Mouse (Mus musculus) liver, adult 2 months (tissue): ENCODE measurements at regions not wholly inside any gene's neighbourhood (a gene's known extent, or its start where the extent isn't known, plus 50 kb on each side); places are given as distances from the start of the nearest gene placed in this dataset.

Experiments used
- DNase-seq: peaks from one replicate; pipeline ENCODE4 v3.0.0-alpha.2; 2011; ENCODE audit warnings: low read depth, low spot score; ENCODE audit errors: extremely low read depth
- H3K27ac ChIP-seq: fragments of 200-500 bp; replicated peaks from 2 replicates; pipeline ENCODE4 v1.5.1; 2012; ENCODE audit warnings: low read depth, mild to moderate bottlenecking, control low read depth, inconsistent platforms, low read length; ENCODE audit not compliant: insufficient read depth
- H3K27me3 ChIP-seq: fragments of 200-500 bp; 2 replicates; pipeline ENCODE4 v1.6.1; 2012; ENCODE audit warnings: mild to moderate bottlenecking, moderate library complexity, low read length, inconsistent platforms; ENCODE audit not compliant: control insufficient read depth, insufficient read depth
- H3K36me3 ChIP-seq: fragments of 200-500 bp; 2 replicates; pipeline ENCODE4 v1.6.1; 2012; ENCODE audit warnings: low read length, inconsistent platforms; ENCODE audit not compliant: control insufficient read depth, insufficient read depth
- H3K4me1 ChIP-seq: fragments of 200-500 bp; 2 replicates; pipeline ENCODE4 v1.6.1; 2011; ENCODE audit warnings: low read length; ENCODE audit not compliant: control insufficient read depth, insufficient read depth
- H3K4me3 ChIP-seq: fragments of 200-500 bp; 2 replicates; pipeline ENCODE4 v1.5.1; 2011; ENCODE audit warnings: low read depth, mild to moderate bottlenecking, control low read depth, low read length, moderate library complexity; ENCODE audit not compliant: insufficient read depth
- H3K79me2 ChIP-seq: fragments of 200-500 bp; 2 replicates; pipeline ENCODE4 v1.6.1; 2012; ENCODE audit warnings: inconsistent platforms, mild to moderate bottlenecking, low read length, moderate library complexity; ENCODE audit not compliant: control insufficient read depth, insufficient read depth
- H3K9ac ChIP-seq: fragments of 200-500 bp; 2 replicates; pipeline ENCODE4 v1.6.1; 2012; ENCODE audit warnings: low read depth, mild to moderate bottlenecking, control low read depth, inconsistent platforms, low read length
- CTCF ChIP-seq: fragments of 200-500 bp; IDR thresholded peaks from 2 replicates; pipeline ENCODE4 v1.5.1; 2011; ENCODE audit warnings: low read depth, low read length, control low read depth
- POLR2A ChIP-seq: fragments of 200-500 bp; IDR thresholded peaks from 2 replicates; pipeline ENCODE4 v1.6.1; 2011; ENCODE audit warnings: low read length, control low read depth; ENCODE audit not compliant: insufficient read depth; ENCODE audit errors: extremely low read depth
- WGBS: fragments of 180-500 bp; shearing (Covaris S2); methylation state at CpG from one replicate; pipeline ENCODE4 v1.1.7; 2018; 5-methylcytosine and 5-hydroxymethylcytosine counted together

GRCm38 (mm10) chr1:56453756-56454155 lies 183.5 kb downstream of the Hsfy2 start:
- 67% methylated on average over 3 of the region's 3 CpGs for WGBS
- Histone ChIP-seq H3K36me3 (no peaks in the 10 kb centered on the region), H3K4me3 (no peak overlapping the region), H3K27ac (no peak overlapping the region), H3K27me3 (no peaks in the 10 kb centered on the region), H3K4me1 (no peaks in the 10 kb centered on the region), H3K79me2 (no peaks in the 10 kb centered on the region), H3K9ac (no peak overlapping the region)
- TF ChIP-seq CTCF (no peak), POLR2A (no peak)
- DNase-seq: no peak

DNA sequence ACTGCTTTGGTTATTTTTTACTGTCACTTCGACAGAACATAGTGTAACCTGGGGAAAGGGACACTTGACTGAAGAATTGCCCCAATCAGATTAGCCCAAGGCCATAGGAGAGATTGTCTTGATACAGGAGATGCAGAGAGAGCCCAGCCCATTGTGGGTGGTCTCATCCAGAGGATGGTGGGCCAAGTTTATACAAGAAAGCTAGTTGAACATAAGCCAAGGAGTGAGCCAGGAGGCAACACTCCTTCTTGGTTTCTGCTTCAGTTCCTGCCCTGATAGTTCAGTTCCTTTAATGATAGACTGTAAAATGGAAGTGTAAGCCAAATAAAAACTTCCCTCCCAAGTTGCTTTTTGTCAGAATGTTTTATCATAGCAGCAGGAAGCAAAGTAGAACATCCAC lies 194.4 kb downstream of the Hsfy2 start:
- TF ChIP-seq POLR2A (no peak), CTCF (no peak)
- Histone ChIP-seq H3K79me2 (no peaks in the 10 kb centered on the region), H3K9ac (no peak overlapping the region), H3K27ac (no peak overlapping the region), H3K36me3 (no peaks in the 10 kb centered on the region), H3K27me3 (no peaks in the 10 kb centered on the region), H3K4me3 (no peak overlapping the region), H3K4me1 (no peaks in the 10 kb centered on the region)
- 50% methylated on average over 1 of the region's 1 CpGs for WGBS
- DNase-seq: no peak

- H3K36me3 ChIP-seq: no peaks in the 10 kb centered on the region
- no peak overlapping the region for H3K4me3 ChIP-seq
- no peaks in the 10 kb centered on the region for H3K27me3 ChIP-seq
- WGBS: 81% methylated on average over 1 of the region's 1 CpGs
- H3K27ac ChIP-seq: no peak overlapping the region
- no peak overlapping the region for H3K9ac ChIP-seq
- H3K79me2 ChIP-seq: no peaks in the 10 kb centered on the region
- TF ChIP-seq POLR2A (no peak), CTCF (no peak)
- no peak for DNase-seq
- no peaks in the 10 kb centered on the region for H3K4me1 ChIP-seq
Measured at GRCm38 (mm10) chr1:56406786-56407185, 230.4 kb downstream of the Hsfy2 start.

DNA sequence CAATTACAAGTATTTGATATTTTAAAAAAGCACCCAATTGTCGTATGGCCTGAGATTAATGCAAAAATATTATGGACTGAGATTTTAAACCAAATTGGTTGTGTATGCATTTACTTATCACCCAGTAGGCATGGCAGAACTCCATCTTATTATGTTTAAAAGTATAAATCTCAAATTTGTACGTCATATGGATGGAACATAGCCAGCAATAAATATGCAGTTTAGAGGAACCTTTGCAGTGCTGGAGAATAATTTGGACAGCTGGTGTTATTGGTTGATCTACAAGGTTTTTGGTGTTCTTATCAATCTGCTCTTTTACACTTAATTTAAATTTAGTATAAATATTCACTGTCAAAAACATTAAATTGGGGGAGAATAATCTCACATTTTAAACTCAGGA lies 233.9 kb downstream of the Hsfy2 start:
- no peaks in the 10 kb centered on the region for H3K36me3 ChIP-seq
- no peaks in the 10 kb centered on the region for H3K27me3 ChIP-seq
- H3K9ac ChIP-seq: no peak overlapping the region
- 87% methylated on average over 2 of the region's 2 CpGs for WGBS
- no peak for TF ChIP-seq CTCF
- TF ChIP-seq POLR2A: no peak
- no peaks in the 10 kb centered on the region for H3K79me2 ChIP-seq
- no peaks in the 10 kb centered on the region for H3K4me1 ChIP-seq
- no peak for DNase-seq
- no peak overlapping the region for H3K27ac ChIP-seq
- H3K4me3 ChIP-seq: no peak overlapping the region

DNA sequence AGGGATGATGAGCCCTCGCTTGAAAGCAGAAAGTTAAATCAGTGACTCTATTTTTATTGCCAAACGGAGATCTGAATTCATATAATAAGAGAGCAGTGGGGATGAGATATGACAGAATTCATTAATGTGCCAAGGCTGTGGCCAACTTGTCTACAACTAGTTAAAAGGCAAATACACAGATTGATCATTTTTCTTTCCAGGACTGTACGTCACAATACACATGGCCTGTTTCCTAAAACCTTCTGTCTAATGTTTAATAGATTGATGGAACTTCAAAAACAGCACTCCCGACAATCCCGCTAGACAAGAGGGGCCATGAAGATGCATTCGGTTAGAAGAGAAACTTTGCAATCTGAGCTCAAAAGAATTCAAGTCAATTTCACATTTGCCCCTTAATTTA lies 241.4 kb downstream of the Hsfy2 start:
- 77% methylated on average over 6 of the region's 6 CpGs for WGBS
- Histone ChIP-seq H3K27me3 (no peaks in the 10 kb centered on the region), H3K4me3 (no peak overlapping the region), H3K36me3 (no peaks in the 10 kb centered on the region), H3K4me1 (no peaks in the 10 kb centered on the region), H3K27ac (no peak overlapping the region), H3K79me2 (no peaks in the 10 kb centered on the region), H3K9ac (no peak overlapping the region)
- no peak for DNase-seq
- TF ChIP-seq CTCF (no peak), POLR2A (no peak)

DNA sequence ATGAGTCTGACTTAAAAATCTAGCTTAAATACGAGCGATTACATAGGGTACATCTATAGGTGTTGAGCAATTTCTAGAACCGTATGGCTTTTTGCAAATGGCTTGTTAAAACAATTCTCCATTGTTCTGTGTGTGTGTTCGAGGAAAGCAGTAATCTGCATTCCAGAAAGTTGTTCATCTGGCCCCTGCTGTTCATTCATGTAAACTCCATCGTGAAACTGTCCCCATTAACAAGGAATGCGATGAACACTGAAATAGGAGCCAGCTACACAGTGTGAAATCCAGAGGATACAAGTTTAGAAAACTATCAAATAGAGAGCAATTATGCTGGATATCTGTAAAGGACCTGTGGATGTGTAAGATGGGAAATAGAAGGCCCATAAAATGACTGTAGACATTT lies 250.1 kb downstream of the Hsfy2 start:
- 74% methylated on average over 6 of the region's 6 CpGs for WGBS
- Histone ChIP-seq H3K36me3 (no peaks in the 10 kb centered on the region), H3K27me3 (no peaks in the 10 kb centered on the region), H3K79me2 (no peaks in the 10 kb centered on the region), H3K9ac (no peak overlapping the region), H3K4me3 (no peak overlapping the region), H3K27ac (no peak overlapping the region), H3K4me1 (no peaks in the 10 kb centered on the region)
- DNase-seq: no peak
- no peak for TF ChIP-seq CTCF
- no peak for TF ChIP-seq POLR2A

DNA sequence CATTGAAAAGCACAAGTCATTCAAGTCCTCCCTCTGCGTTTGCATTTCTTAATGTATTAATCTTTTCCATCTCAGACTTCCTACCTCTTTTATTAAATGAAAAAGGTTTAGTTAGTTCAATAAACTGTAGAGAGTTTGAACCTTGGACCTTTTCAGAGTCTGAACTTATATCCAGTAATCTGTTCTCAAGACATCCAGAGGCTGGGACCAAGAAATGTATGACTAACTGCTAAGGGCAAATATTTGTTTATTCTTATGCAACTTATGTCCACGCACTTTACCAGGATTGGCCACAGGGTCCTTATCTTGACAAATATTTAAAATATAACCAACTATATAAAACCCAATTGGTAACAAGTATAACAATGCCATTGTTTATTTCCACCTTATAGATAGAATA lies 270.9 kb downstream of the Hsfy2 start:
- Histone ChIP-seq H3K79me2 (no peaks in the 10 kb centered on the region), H3K36me3 (no peaks in the 10 kb centered on the region), H3K27me3 (no peaks in the 10 kb centered on the region), H3K4me1 (no peaks in the 10 kb centered on the region), H3K27ac (no peak overlapping the region), H3K9ac (no peak overlapping the region), H3K4me3 (no peak overlapping the region)
- TF ChIP-seq POLR2A (no peak), CTCF (no peak)
- 56% methylated on average over 2 of the region's 2 CpGs for WGBS
- DNase-seq: no peak
